Mouse (Mus musculus) lung, postnatal 36 days (tissue): ENCODE results near the gene Tcte1.

Experiments used
- DNase-seq: peaks from one replicate; pipeline ENCODE4 v3.0.0; 2022; ENCODE audit warnings: mixed read lengths

Tcte1 gene

DNA sequence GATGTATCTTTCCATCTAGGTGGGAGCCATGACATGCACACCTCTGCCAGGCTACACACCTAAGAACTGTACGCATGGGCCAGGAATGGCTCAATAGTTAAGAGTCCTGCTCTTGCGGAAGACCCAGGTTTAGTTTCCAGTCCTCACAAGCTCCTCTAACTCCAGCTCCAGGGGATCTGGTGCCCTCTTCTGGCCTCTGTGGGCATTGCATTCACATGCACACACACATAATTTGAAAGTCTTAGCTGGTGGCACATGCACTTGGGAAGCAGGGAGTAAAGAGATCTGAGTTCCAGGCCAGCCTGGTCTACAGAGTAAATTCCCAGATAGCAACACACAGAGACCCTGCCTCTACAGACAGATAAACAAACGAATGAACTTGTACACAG, 63.2 kb downstream of the Tcte1 start:
- DNase-seq: no peak

DNA sequence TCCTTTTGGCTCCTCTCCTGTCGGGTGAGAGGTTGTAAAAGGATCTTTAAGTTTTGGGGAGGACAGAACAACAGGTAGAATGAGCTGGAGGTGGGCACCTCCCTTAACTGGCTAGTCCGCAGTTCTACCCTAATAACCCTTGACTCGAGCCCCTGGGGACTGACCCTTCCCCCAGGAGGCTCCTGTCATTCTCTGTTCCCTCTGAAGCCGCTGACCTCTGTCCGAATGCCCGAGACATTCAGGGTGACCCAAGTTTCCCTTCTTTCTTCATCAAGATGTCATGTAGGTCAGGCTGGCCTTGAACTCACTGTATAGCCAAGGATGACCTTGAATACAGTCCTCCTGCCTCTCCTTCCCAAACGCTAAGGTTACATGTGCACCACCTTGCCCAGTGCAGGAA, 65.1 kb downstream of the Tcte1 start:
- DNase-seq: no peak

DNA sequence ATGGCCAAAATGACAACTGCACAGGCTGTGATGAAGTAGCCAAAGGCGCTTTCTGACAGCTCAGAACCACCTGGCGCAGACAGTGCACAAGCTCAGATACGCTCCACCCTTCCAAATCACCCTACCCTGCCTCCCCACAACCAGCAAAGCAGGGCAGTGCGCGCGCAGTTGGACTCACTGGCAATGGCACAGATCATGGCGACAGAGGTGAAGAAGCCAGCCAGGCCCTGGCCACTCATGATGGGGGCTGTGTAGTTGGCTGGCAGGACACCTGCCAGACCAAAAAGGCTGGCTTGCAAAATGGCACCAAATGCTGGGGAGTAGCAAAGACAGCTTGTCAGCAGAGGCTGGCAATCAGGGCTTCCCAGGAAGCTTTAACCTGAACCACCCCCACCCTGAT, 66.0 kb downstream of the Tcte1 start:
- DNase-seq: no peak

GRCm38 (mm10) chr17:45589844-45590243, 66.6 kb downstream of the Tcte1 start:
- DNase-seq: no peak

- DNase-seq: no peak
Measured at GRCm38 (mm10) chr17:45590410-45590809, 67.2 kb downstream of the Tcte1 start.

GRCm38 (mm10) chr17:45591701-45592605, 68.7 kb downstream of the Tcte1 start:
- no peak for DNase-seq
